Mouse (Mus musculus): Measurements from ENCODE around the gene Tmem178b. TPM values are rescaled to one million over a fixed set of nuclear protein-coding genes. Genes with fewer than 3 reads are reported as not detected.

Tmem178b gene
- polyA plus RNA-seq, 1 experiment from 2014 or later, result 0.15 TPM

DNA sequence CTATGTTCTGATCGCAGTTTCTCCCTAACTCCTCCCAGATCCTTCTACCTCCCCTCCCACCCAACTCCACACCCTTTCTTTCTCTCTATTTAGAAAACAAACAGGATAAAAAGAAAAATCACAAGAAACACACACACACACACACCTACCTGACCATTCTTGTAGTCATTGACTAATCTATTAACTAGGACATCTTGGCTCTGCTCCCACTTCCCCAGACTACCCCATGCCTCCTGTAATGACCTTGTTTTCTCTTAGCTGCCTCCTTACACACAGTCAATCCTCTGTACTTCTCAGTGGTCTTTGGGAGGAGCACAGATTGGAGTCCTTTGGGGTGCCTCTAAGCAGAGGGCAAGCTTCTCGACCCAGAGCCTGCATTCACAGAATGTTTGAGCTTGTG lies 367.6 kb downstream of the Tmem178b start:
- WGBS, result 80% methylated on average over 2 of the region's 2 CpGs
- Histone ChIP-seq H3K4me2 (replicated peaks; ENCODE audit: low read depth, low read length) (no peak overlapping the region), H3K27me3 (ENCODE audit: control insufficient read depth, insufficient read depth, low read length) (no peaks in the 10 kb centered on the region), H3K36me3 (ENCODE audit: control insufficient read depth, insufficient read depth, low read length) (no peaks in the 10 kb centered on the region), H3K4me3 (ENCODE audit: low read length) (no peak overlapping the region), H3K4me1 (ENCODE audit: control insufficient read depth, insufficient read depth, low read length) (no peaks in the 10 kb centered on the region), H3K9ac (ENCODE audit: low read depth, low read length) (no peak overlapping the region), H3K9me3 (ENCODE audit: control insufficient read depth, low read length) (no peaks in the 10 kb centered on the region), H3K27ac (ENCODE audit: low read depth, low read length) (no peak overlapping the region)
- ATAC-seq (ENCODE audit: low FRiP score, low TSS enrichment), result no peak

- Histone ChIP-seq H3K36me3 (ENCODE audit: control insufficient read depth, insufficient read depth, low read length) (no peaks in the 10 kb centered on the region), H3K9ac (ENCODE audit: low read depth, low read length) (no peak overlapping the region), H3K9me3 (ENCODE audit: control insufficient read depth, low read length) (no peaks in the 10 kb centered on the region), H3K27ac (ENCODE audit: low read depth, low read length) (no peak overlapping the region), H3K4me1 (ENCODE audit: control insufficient read depth, insufficient read depth, low read length) (no peaks in the 10 kb centered on the region), H3K27me3 (ENCODE audit: control insufficient read depth, insufficient read depth, low read length) (no peaks in the 10 kb centered on the region), H3K4me3 (ENCODE audit: low read length) (no peak overlapping the region), H3K4me2 (replicated peaks; ENCODE audit: low read depth, low read length) (no peak overlapping the region)
- 91% methylated on average over 17 of the region's 17 CpGs for WGBS
- ATAC-seq (ENCODE audit: low FRiP score, low TSS enrichment), result no peak
Observed at GRCm38 (mm10) chr6:40247398-40247946, 374.4 kb downstream of the Tmem178b start.

GRCm38 (mm10) chr6:40249939-40250338 lies 376.9 kb downstream of the Tmem178b start:
- Histone ChIP-seq H3K27me3 (ENCODE audit: control insufficient read depth, insufficient read depth, low read length) (no peaks in the 10 kb centered on the region), H3K4me1 (ENCODE audit: control insufficient read depth, insufficient read depth, low read length) (no peaks in the 10 kb centered on the region), H3K4me3 (ENCODE audit: low read length) (no peak overlapping the region), H3K27ac (ENCODE audit: low read depth, low read length) (no peak overlapping the region), H3K9me3 (ENCODE audit: control insufficient read depth, low read length) (no peaks in the 10 kb centered on the region), H3K4me2 (replicated peaks; ENCODE audit: low read depth, low read length) (no peak overlapping the region), H3K9ac (ENCODE audit: low read depth, low read length) (no peak overlapping the region), H3K36me3 (ENCODE audit: control insufficient read depth, insufficient read depth, low read length) (no peaks in the 10 kb centered on the region)
- no peak for ATAC-seq (ENCODE audit: low FRiP score, low TSS enrichment)

DNA sequence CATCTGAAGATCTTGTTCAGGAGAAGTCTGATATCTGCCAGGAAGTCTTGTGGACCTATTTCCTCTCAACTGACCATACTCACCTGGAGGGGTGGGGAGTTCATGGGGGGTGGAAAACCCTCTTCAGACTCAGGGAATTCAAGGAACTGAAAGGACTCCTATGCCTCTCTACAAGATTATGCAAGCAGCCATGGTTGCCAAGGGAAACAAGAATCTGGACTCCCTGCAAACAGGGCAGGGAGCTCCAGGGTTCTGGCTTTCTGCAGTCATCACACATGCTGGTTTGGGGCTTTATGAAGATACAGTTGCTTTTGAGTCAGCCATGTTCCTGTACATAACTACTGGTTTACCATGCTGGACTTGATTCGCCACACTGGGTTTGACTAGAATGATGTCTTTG lies 390.6 kb downstream of the Tmem178b start:
- no peak overlapping the region for H3K4me3 ChIP-seq (ENCODE audit: low read length)
- H3K4me1 ChIP-seq (ENCODE audit: control insufficient read depth, insufficient read depth, low read length), result no peaks in the 10 kb centered on the region
- H3K36me3 ChIP-seq (ENCODE audit: control insufficient read depth, insufficient read depth, low read length), result no peaks in the 10 kb centered on the region
- no peaks in the 10 kb centered on the region for H3K27me3 ChIP-seq (ENCODE audit: control insufficient read depth, insufficient read depth, low read length)
- H3K9ac ChIP-seq (ENCODE audit: low read depth, low read length), result no peak overlapping the region
- no peak overlapping the region for H3K27ac ChIP-seq (ENCODE audit: low read depth, low read length)
- no peak for ATAC-seq (ENCODE audit: low FRiP score, low TSS enrichment)
- H3K9me3 ChIP-seq (ENCODE audit: control insufficient read depth, low read length), result no peaks in the 10 kb centered on the region
- H3K4me2 ChIP-seq (replicated peaks; ENCODE audit: low read depth, low read length), result no peak overlapping the region
- 100% methylated on average over 1 of the region's 1 CpGs for WGBS

DNA sequence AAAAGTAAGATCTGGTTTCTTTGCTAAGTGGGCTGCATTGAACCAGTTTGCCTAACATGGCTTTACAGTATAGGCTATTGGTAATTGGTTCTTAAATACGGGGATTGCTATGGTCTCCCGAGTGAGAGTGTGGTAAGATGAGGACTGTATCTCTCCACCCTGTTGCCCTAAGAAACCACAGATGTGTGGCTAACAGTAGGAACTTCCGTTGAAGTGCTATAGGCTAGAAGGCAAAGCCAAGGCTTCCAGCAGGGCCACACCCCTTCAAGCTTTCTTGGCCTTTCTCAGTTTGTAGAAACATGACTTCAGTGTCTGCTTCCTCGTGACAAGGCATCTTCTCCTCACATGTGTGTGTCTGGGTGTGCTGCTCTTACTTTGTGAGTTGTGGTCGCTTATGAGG lies 427.6 kb downstream of the Tmem178b start:
- H3K4me2 ChIP-seq (replicated peaks; ENCODE audit: low read depth, low read length), result no peak overlapping the region
- ATAC-seq (ENCODE audit: low FRiP score, low TSS enrichment), result no peak
- 78% methylated on average over 5 of the region's 5 CpGs for WGBS

GRCm38 (mm10) chr6:40303379-40303778 lies 430.3 kb downstream of the Tmem178b start:
- no peak for ATAC-seq (ENCODE audit: low FRiP score, low TSS enrichment)
- no peaks in the 10 kb centered on the region for H3K4me1 ChIP-seq (ENCODE audit: control insufficient read depth, insufficient read depth, low read length)
- WGBS, result 19% methylated on average over 6 of the region's 6 CpGs
- no peak overlapping the region for H3K4me3 ChIP-seq (ENCODE audit: low read length)
- no peak overlapping the region for H3K9ac ChIP-seq (ENCODE audit: low read depth, low read length)
- no peaks in the 10 kb centered on the region for H3K27me3 ChIP-seq (ENCODE audit: control insufficient read depth, insufficient read depth, low read length)
- H3K4me2 ChIP-seq (replicated peaks; ENCODE audit: low read depth, low read length), result no peak overlapping the region
- H3K9me3 ChIP-seq (ENCODE audit: control insufficient read depth, low read length), result no peaks in the 10 kb centered on the region
- H3K27ac ChIP-seq (ENCODE audit: low read depth, low read length), result no peak overlapping the region
- H3K36me3 ChIP-seq (ENCODE audit: control insufficient read depth, insufficient read depth, low read length), result no peaks in the 10 kb centered on the region

More for the DNA sequence above, 427.6 kb downstream of the Tmem178b start:
- H3K36me3 ChIP-seq (ENCODE audit: control insufficient read depth, insufficient read depth, low read length), result no peaks in the 10 kb centered on the region
- H3K9me3 ChIP-seq (ENCODE audit: control insufficient read depth, low read length), result no peaks in the 10 kb centered on the region
- H3K4me1 ChIP-seq (ENCODE audit: control insufficient read depth, insufficient read depth, low read length), result no peaks in the 10 kb centered on the region
- H3K4me3 ChIP-seq (ENCODE audit: low read length), result no peak overlapping the region
- no peaks in the 10 kb centered on the region for H3K27me3 ChIP-seq (ENCODE audit: control insufficient read depth, insufficient read depth, low read length)
- no peak overlapping the region for H3K9ac ChIP-seq (ENCODE audit: low read depth, low read length)
- no peak overlapping the region for H3K27ac ChIP-seq (ENCODE audit: low read depth, low read length)

Other genes with a start within 250 kb of the Tmem178b start
- 11.1 and 17.4 TPM in 2 replicates for gene Braf, start 147.8 kb upstream of the Tmem178b start, polyA plus RNA-seq (2014; fragmentation: Nextera tagmentation; extraction: Ambion mirVana)
- gene Mrps33, start 62.3 kb upstream of the Tmem178b start, polyA plus RNA-seq (2014; fragmentation: Nextera tagmentation; extraction: Ambion mirVana), result 208 and 276 TPM in 2 replicates